Mouse (Mus musculus) thymus, postnatal 14 days (tissue): ENCODE data around the gene Il11ra2.
"Not testable (repeated sequence)": the region's sequence is repeated elsewhere in the genome, so short reads cannot be mapped to it uniquely, and the experiment has no call there.

Experiments used
- DNase-seq: peaks from one replicate; pipeline ENCODE4 v3.0.0; 2021

The Il11ra2 gene

DNA sequence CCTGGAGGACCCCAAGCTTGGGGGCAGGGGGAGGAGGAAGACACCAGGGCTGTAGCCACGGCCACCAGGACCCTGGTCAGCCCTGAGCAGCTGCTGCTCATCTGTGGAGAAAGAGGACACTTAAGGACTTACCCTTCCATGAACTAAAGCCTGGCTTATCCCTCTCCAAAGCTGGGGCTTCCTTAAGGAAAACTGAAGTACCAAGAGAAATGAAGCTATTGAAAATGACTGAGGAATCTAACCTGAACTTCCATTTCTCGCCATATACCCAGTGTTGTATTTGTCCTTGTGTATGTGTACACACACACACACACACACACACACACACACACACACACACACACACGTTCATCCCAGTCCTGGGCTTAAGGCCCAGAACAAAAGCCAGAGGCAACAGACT is at the start of gene Il11ra2:
Gene Il11ra2, minus strand, starts transcription at position 101 of the 400 bp plus-strand sequence.
- not testable (repeated sequence) for DNase-seq

DNA sequence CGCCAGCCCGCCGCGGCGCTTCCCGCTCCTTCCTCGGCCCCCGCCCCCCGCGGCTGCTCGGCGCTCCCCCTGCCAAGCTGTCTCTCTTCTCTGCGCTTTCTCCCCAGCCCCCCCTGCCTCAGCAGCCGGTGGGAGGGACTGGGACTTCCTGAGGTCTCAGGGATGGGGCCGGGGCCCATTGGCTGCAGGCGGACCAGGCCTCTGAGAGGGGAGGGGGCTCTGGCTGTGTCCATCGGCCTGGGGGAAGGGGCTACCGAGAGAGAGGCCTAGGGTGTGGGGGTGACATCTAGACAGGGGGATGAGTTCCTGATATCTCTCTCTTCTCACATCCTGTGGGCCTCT is 20.5 kb upstream of the Il11ra2 start:
- not testable (repeated sequence) for DNase-seq

DNA sequence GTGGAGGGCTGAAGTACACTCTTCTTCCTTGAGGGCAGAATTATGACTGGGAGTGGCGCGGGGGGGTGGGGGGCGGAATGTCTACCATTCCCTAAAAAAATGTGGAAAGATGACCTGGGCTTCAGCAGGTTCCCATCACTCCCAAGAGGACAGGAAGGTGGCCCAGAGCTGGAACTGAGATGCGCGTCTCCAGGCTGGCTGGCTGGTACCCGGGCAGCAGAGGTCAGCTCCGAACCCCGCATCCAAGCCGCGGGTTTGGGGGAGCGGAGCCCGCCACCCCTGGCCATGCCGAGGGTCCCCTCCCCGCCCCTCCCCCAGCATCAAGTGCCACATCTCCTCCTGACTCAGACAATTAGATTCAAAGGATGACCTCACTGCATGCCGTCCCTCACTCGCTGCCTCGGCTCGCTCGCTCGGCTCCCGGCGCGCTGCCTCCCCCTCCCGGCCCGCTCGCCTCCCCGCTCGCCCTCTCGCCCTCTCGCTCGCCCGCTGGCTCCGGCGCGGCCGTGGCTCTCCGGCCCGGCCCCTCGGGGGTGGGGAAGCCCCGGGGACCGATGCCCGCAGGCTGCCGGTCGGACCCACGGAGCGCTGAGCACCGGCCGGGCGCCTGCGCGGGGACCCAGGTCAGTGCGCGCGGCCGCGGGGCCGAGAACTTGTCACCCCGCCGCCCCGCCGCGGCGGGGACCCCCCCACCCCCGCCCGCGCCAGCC is 19.9 kb upstream of the Il11ra2 start:
- DNase-seq, result not testable (repeated sequence)

DNA sequence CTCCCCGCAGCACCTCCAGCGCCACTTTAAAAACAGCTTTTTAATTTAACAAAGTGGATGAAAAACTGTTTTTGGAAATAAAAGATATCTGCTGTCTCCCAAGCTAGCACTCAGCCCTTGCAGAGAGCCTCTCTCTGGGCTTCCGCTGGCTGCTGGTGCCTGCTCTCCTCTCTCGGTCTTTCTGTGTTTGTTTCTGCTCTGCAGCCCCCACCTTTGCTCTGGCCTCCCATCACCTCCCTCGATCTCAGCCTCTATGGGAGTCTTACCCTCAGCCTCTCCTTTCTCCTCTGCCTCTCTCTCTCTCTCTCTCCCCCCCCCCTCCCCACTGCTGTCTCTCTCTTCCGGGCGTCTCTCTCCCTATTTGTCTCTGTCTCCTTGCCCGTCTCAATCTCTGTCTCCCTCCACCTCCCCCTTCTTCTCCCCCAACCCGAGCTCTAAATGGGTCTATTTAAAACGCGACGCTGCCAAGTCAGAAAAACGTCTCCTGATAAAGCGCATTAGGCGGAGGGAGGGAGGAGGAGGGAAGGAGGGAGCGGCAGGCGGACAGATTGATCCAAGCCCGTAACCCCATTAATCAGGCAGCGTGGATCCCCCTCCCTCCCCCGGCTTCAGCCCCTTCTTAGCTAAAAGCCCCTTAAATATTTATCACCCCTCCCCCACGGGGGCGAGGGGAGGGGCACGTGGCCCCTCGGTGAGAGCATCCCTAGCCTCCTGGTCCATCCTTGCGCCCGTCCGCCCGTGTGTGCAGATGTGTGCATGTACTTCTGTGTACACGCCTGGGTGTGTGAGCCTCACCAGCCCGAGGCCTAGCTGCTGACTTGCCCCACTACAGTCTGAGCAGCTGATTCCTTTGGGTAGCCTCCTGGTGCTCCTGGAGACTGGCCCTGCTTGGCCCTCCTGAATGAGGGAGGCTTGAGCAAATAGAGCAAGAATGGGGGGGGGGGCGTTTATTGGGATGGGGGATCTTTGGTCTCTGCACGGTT is 19.0 kb upstream of the Il11ra2 start:
- DNase-seq, result not testable (repeated sequence)

DNA sequence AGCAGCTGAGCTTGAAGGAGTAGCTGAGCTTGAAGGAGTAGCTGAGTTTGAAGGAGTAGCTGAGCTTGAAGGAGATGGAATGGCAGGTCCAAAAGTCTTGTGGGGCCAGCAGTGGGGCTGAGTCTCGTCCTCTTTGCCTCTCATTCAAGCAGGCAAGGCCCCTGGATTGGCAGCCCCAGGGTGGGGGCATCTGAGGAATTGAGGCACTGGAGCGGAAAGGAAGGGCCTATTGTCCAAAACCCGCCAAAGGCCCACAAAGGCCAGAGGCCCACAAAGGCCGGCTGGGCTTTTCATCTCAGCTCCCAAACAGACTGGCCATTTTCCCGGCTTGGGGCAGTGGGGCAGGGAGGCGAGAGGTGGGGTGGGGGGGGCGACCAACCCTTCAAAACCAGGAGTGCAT is 17.7 kb upstream of the Il11ra2 start:
- not testable (repeated sequence) for DNase-seq

DNA sequence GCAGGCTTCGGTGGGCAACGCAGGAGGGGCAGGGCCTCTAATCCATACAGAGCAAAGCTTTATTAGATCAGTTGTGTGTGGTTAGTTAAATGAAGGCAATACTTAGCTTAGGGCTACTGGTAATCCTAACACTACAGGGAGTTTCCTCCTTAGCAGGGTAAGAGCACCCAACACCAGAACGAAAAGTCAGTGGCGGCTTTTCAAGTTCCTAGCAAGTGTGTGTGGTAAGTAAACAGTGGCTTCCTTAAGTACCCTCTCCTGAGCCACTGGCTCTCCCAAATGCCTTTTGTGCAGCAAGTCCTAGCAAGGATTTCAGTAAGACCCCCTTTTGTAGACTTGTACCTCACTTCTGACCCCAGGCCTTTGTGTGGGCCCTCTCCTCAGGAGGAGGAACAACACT is 13.7 kb upstream of the Il11ra2 start:
- DNase-seq, result not testable (repeated sequence)

DNA sequence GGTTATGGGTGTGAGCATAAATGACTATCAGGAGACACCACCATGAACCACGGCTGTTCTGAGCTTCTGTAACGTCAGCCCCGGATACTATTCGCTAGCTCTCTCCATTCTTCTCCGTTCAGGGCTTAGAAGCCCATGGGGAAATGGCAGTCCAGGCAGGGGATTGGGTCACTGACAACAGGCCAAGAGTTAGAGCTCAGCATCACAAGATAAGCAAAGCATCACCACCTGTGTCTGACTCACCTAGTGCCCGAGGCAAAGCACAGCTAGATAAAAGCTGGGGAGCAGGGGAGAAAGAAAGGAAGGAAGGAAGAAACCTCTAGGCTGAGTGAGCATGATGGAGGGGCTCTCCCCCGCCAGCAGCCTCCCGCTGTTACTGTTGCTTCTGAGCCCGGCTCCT is 6.7 kb downstream of the Il11ra2 start, which contains the start of gene Ccl27b:
Gene Ccl27b, plus strand, starts transcription at position 301 of the 400 bp plus-strand sequence.
- DNase-seq, result not testable (repeated sequence)

DNA sequence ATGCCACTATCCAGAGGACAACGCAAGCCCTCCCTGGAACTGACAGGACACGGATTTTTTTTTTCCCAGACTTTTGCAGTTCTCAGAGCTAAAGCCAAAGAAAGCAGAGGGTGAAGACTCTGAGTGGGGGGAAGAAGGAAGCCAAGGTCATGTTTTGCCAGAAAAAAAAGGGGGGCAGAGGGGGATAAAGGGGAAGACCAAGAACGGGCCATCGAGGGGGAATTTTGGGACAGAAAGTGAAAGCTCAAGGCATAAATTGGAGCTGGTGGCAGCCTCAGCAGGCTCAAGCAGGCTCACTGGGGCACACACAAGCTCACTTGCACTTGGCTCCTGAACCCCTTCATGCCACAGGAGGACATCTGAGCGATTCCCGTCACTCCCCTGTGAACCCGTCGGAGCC is 32.3 kb downstream of the Il11ra2 start, which contains the start of gene Gm2564:
Gene Gm2564, plus strand, starts transcription at position 301 of the 400 bp plus-strand sequence.
- DNase-seq, result not testable (repeated sequence)

DNA sequence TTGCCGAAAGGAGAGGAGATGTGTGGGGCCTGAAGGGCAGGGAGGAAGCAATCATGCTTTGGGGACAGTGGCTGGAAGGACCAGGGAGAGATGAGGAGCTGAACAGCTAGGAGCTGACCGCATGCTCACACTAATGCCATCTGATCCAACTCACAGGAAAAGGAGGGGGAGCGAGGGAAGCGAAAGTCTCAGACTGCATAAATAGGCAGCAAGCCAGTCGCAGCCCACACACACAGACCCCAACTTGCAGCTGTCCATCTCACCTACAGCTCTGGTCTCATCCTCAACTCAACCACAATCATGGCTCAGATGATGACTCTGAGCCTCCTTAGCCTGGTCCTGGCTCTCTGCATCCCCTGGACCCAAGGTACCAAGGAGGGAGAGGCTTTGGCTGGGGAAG is 49.8 kb downstream of the Il11ra2 start, which contains the start of gene Gm10591:
Gene Gm10591, plus strand, starts transcription at position 301 of the 400 bp plus-strand sequence.
- not testable (repeated sequence) for DNase-seq
